Comparison of ENCODE assay signal across 8 mouse cellular contexts in genomic region chr2:180227262-180228059, GRCm38 (mm10). TPM values are rescaled to one million over a fixed set of nuclear protein-coding genes. Genes with fewer than 3 reads are reported as not detected.
A peak's percentile ranks its signal among the peaks of the same experiment; 100 is the strongest.
DNase-seq lines count a peak whose midpoint lies in the region; ATAC-seq lines count a peak whose summit lies in the region.

No protein-coding gene starts in this region.

- peak overlapping the region; percentile 86 for H3K27ac ChIP-seq in lung, embryonic 16.5 days (ENCODE audit: low read length)

- peaks cover 5% of the 10 kb centered on the region; the same call in 1 of the 2 replicates for H3K27me3 ChIP-seq in lung, embryonic 16.5 days (ENCODE audit: control insufficient read depth, insufficient read depth, low read depth, low read length)

- 3% methylated on average over 21 of the region's 21 CpGs for WGBS in lung, embryonic 16.5 days

- peaks cover 41% of the 10 kb centered on the region for H3K4me1 ChIP-seq in lung, embryonic 16.5 days (replicated peaks; ENCODE audit: control insufficient read depth, insufficient read depth, low read length)

- H3K9me3 ChIP-seq in lung, embryonic 16.5 days (ENCODE audit: control insufficient read depth, low read length) = no peaks in the 10 kb centered on the region

- H3K9ac ChIP-seq in lung, embryonic 16.5 days (ENCODE audit: low read length) = peak overlapping the region; percentile 55

- ATAC-seq in lung, embryonic 16.5 days (ENCODE audit: low read depth) = peak; percentile 11

- H3K4me3 ChIP-seq in lung, embryonic 16.5 days (ENCODE audit: low read length) = peak overlapping the region; percentile 28

- H3K36me3 ChIP-seq in lung, embryonic 16.5 days (ENCODE audit: control insufficient read depth, insufficient read depth, low read length) = no peaks in the 10 kb centered on the region

- H3K4me2 ChIP-seq in lung, embryonic 16.5 days (ENCODE audit: low read depth, low read length) = peak overlapping the region; percentile 51

- peak; percentile 37 for DNase-seq in urinary bladder, adult 2 months (ENCODE audit: low spot score)
- no peak for DNase-seq in urinary bladder, postnatal 4 days (ENCODE audit: low spot score in 2 of 2)
- DNase-seq in embryo, embryonic 10 days (ENCODE audit: low spot score) = peak; percentile 90
- DNase-seq in heart, adult 18-20 months = peak; percentile 65 to 75
- DNase-seq in kidney, adult 18-20 months = peak; percentile 82
- peak; percentile 91 for DNase-seq in retina, postnatal 1 day
- no peak for DNase-seq in layer of hippocampus, adult 18-20 months (ENCODE audit: low spot score in 2 of 2)

RNA-seq across cellular contexts. Expression of gene Lama5, which starts 1.8 kb away (rescaled TPM):
- 144 and 160 TPM in 2 replicates for polyA plus RNA-seq in urinary bladder, adult 2 months (2012; rRNA removed)
- 10 to 100 TPM; 72.2 to 78.5 TPM for total RNA-seq in heart, adult 18-20 months (2021)
- polyA plus RNA-seq in lung, embryonic 16.5 days (2015; fragmentation: Nextera tagmentation; extraction: Ambion mirVana) = 102 and 112 TPM in 2 replicates
- total RNA-seq in layer of hippocampus, adult 18-20 months (2021) = 1 to 10 TPM; 6.6 to 7.2 TPM

RNA-seq across cellular contexts. Expression of gene Rps21, which starts 29.7 kb away (rescaled TPM):
- 3,847 and 3,981 TPM in 2 replicates for polyA plus RNA-seq in urinary bladder, adult 2 months (2012; rRNA removed)
- total RNA-seq in heart, adult 18-20 months (2021) = 100 to 1,000 TPM; 561 to 600 TPM
- polyA plus RNA-seq in lung, embryonic 16.5 days (2015; fragmentation: Nextera tagmentation; extraction: Ambion mirVana) = 455 and 526 TPM in 2 replicates
- 100 to 1,000 TPM; 772 to 807 TPM for total RNA-seq in layer of hippocampus, adult 18-20 months (2021)

RNA-seq across cellular contexts. Expression of gene Cables2, which starts 45.8 kb away (rescaled TPM):
- polyA plus RNA-seq in urinary bladder, adult 2 months (2012; rRNA removed) = 25.4 and 28.3 TPM in 2 replicates
- 10 to 100 TPM; 10.9 TPM for total RNA-seq in heart, adult 18-20 months (2021)
- polyA plus RNA-seq in lung, embryonic 16.5 days (2015; fragmentation: Nextera tagmentation; extraction: Ambion mirVana) = 6.3 and 8.4 TPM in 2 replicates
- total RNA-seq in layer of hippocampus, adult 18-20 months (2021) = 10 to 100 TPM; 31.6 to 35.5 TPM

RNA-seq across cellular contexts. Expression of gene Adrm1, which starts 56.2 kb away (rescaled TPM):
- polyA plus RNA-seq in urinary bladder, adult 2 months (2012; rRNA removed) = 84.3 and 84.4 TPM in 2 replicates
- 10 to 100 TPM; 84.0 to 86.8 TPM for total RNA-seq in heart, adult 18-20 months (2021)
- 162 and 173 TPM in 2 replicates for polyA plus RNA-seq in lung, embryonic 16.5 days (2015; fragmentation: Nextera tagmentation; extraction: Ambion mirVana)
- total RNA-seq in layer of hippocampus, adult 18-20 months (2021) = 100 to 1,000 TPM; 103 to 105 TPM

Comparison
In these comparisons a context has a peak if more than half of its experiments do, and no peak if none do; other contexts are left out.
1. DNase-seq: peak in urinary bladder, adult 2 months (single experiment), embryo, embryonic 10 days (single experiment), heart, adult 18-20 months (2 of 2), kidney, adult 18-20 months (single experiment) and retina, postnatal 1 day (single experiment); none in urinary bladder, postnatal 4 days (0 of 2) and layer of hippocampus, adult 18-20 months (0 of 2).
2. RNA of gene Lama5, which starts 1.8 kb away (total RNA-seq): 72.2 to 78.5 TPM in heart, adult 18-20 months; 6.6 to 7.2 TPM in layer of hippocampus, adult 18-20 months; every median in the first group is over 4 times any median in the second.